Comparison of ENCODE assay signal across 9 mouse cellular contexts in genomic region chr2:71719387-71720034, GRCm38 (mm10). TPM values are rescaled to one million over a fixed set of nuclear protein-coding genes. Genes with fewer than 3 reads are reported as not detected.
DNase-seq lines count a peak whose midpoint lies in the region; ATAC-seq and TF ChIP-seq lines count a peak whose summit lies in the region.
"Had no signal": no experiment of that assay in that cellular context is flagged by ENCODE, and none has a peak within 500 bp of the region (broad histone marks: within the 10 kb centered on the region; RNA-seq: fewer than 3 reads in every experiment).

No protein-coding gene starts in this region.

- no peak overlapping the region for H3K4me2 ChIP-seq in heart, embryonic 11.5 days
- no peak overlapping the region for H3K4me2 ChIP-seq in hindbrain, embryonic 15.5 days
- H3K4me2 ChIP-seq in liver, embryonic 12.5 days, result no peak overlapping the region

- ATAC-seq in heart, embryonic 11.5 days (replicated peaks; ENCODE audit: insufficient number of reproducible peaks, low FRiP score, low TSS enrichment), result no peak
- peak; percentile 94 for ATAC-seq in hindbrain, embryonic 15.5 days (ENCODE audit: low FRiP score, low read depth)
- no peak for ATAC-seq in liver, embryonic 12.5 days

- H3K4me3 ChIP-seq in heart, adult 2 months, result no peak overlapping the region
- H3K4me3 ChIP-seq in heart, embryonic 11.5 days (ENCODE audit: low read depth, low read length), result no peak overlapping the region
- H3K4me3 ChIP-seq in hindbrain, embryonic 15.5 days, result no peak overlapping the region
- H3K4me3 ChIP-seq in liver, embryonic 12.5 days, result no peak overlapping the region

- 31% methylated on average over 5 of the region's 5 CpGs for WGBS in heart, adult 2 months
- WGBS in heart, embryonic 11.5 days (ENCODE audit: insufficient replicate concordance), result 55% methylated on average over 5 of the region's 5 CpGs
- WGBS in hindbrain, embryonic 15.5 days, result 37% methylated on average over 5 of the region's 5 CpGs
- 60% methylated on average over 5 of the region's 5 CpGs for WGBS in liver, embryonic 12.5 days (ENCODE audit: insufficient replicate concordance)

- TF ChIP-seq POLR2A in heart, adult 2 months (IDR thresholded peaks at IDR 0.05; ENCODE audit: insufficient read depth, low read depth, low read length), result no peak

- TF ChIP-seq EP300 in heart, adult 2 months (IDR thresholded peaks at IDR 0.05; ENCODE audit: insufficient read depth, low read depth, low read length), result no peak

- peaks cover 5% of the 10 kb centered on the region for H3K4me1 ChIP-seq in heart, adult 2 months (ENCODE audit: control insufficient read depth, insufficient read depth, low read length)
- peaks cover 15% of the 10 kb centered on the region for H3K4me1 ChIP-seq in heart, embryonic 11.5 days (ENCODE audit: control insufficient read depth, insufficient read depth, low read length)
- peaks cover 13% of the 10 kb centered on the region for H3K4me1 ChIP-seq in hindbrain, embryonic 15.5 days (replicated peaks)
- H3K4me1 ChIP-seq in liver, embryonic 12.5 days, result peaks cover 18% of the 10 kb centered on the region; the same call in 1 of the 2 replicates

- no peak for TF ChIP-seq CTCF in heart, adult 2 months (IDR thresholded peaks at IDR 0.05)

- H3K36me3 ChIP-seq in heart, adult 2 months (ENCODE audit: control insufficient read depth, insufficient read depth, low read length), result 0 out of 2 replicates have a peak, but pooled peaks cover 2% of the 10 kb centered on the region
- no peaks in the 10 kb centered on the region for H3K36me3 ChIP-seq in heart, embryonic 11.5 days (ENCODE audit: control insufficient read depth, insufficient read depth, low read length)
- no peaks in the 10 kb centered on the region for H3K36me3 ChIP-seq in hindbrain, embryonic 15.5 days
- H3K36me3 ChIP-seq in liver, embryonic 12.5 days, result no peaks in the 10 kb centered on the region

- peak; percentile 23 to 52 for DNase-seq in heart, adult 2 months
- peak; percentile 48 to 67 for DNase-seq in right cerebral cortex, postnatal 10 days (ENCODE audit: low spot score in 2 of 2)
- DNase-seq in right cerebral cortex, postnatal 36 days (ENCODE audit: low spot score in 2 of 2), result no peak
- no peak for DNase-seq in urinary bladder, postnatal 14 days (ENCODE audit: low spot score)
- DNase-seq in urinary bladder, postnatal 10 days (ENCODE audit: low spot score), result no peak

- no peak overlapping the region for H3K27ac ChIP-seq in heart, adult 2 months
- H3K27ac ChIP-seq in heart, embryonic 11.5 days (ENCODE audit: low read depth, low read length), result no peak overlapping the region
- peak overlapping the region; percentile 65 for H3K27ac ChIP-seq in hindbrain, embryonic 15.5 days (replicated peaks)
- H3K27ac ChIP-seq in liver, embryonic 12.5 days, result no peak overlapping the region
- H3K27ac ChIP-seq: macrophage had no signal

- intact Hi-C loops in heart, adult 2 months (cut with DNase I), result no loop called here

- no peaks in the 10 kb centered on the region for H3K9me3 ChIP-seq in heart, embryonic 11.5 days (replicated peaks; ENCODE audit: control insufficient read depth, low read length)
- no peaks in the 10 kb centered on the region for H3K9me3 ChIP-seq in hindbrain, embryonic 15.5 days
- H3K9me3 ChIP-seq in liver, embryonic 12.5 days (replicated peaks), result no peaks in the 10 kb centered on the region

- no peaks in the 10 kb centered on the region for H3K79me2 ChIP-seq in heart, adult 2 months (replicated peaks; ENCODE audit: control insufficient read depth, insufficient read depth, low read length)

- no peaks in the 10 kb centered on the region for H3K27me3 ChIP-seq in heart, adult 2 months (ENCODE audit: control insufficient read depth, insufficient read depth, low read length)
- no peaks in the 10 kb centered on the region for H3K27me3 ChIP-seq in heart, embryonic 11.5 days (ENCODE audit: control insufficient read depth, insufficient read depth, low read length)
- H3K27me3 ChIP-seq in hindbrain, embryonic 15.5 days, result no peaks in the 10 kb centered on the region
- no peaks in the 10 kb centered on the region for H3K27me3 ChIP-seq in liver, embryonic 12.5 days (replicated peaks)

- H3K9ac ChIP-seq in heart, adult 2 months (ENCODE audit: low read depth, low read length), result no peak overlapping the region
- no peak overlapping the region for H3K9ac ChIP-seq in heart, embryonic 11.5 days (ENCODE audit: low read depth, low read length)
- H3K9ac ChIP-seq in hindbrain, embryonic 15.5 days, result no peak overlapping the region
- H3K9ac ChIP-seq in liver, embryonic 12.5 days, result no peak overlapping the region

RNA-seq across cellular contexts. Expression of gene Itga6, which starts 25.9 kb away (rescaled TPM):
- total RNA-seq in heart, adult 2 months (2021), result 10 to 100 TPM; 45.3 to 65.8 TPM
- polyA plus RNA-seq in heart, adult 2 months (2012; rRNA removed), result 31.8 and 58.9 TPM in 2 replicates
- polyA plus RNA-seq in heart, embryonic 11.5 days (2014; fragmentation: Nextera tagmentation; extraction: Ambion mirVana), result 128 and 152 TPM in 2 replicates
- polyA plus RNA-seq in hindbrain, embryonic 15.5 days (2015; fragmentation: Nextera tagmentation; extraction: Ambion mirVana), result 26.8 and 27.1 TPM in 2 replicates
- 14.2 and 14.6 TPM in 2 replicates for polyA plus RNA-seq in liver, embryonic 12.5 days (2016; fragmentation: Nextera tagmentation; extraction: Ambion mirVana)

Comparison
In these comparisons a context has a peak if more than half of its experiments do, and no peak if none do; other contexts are left out.
1. DNase-seq: peak in heart, adult 2 months (2 of 2) and right cerebral cortex, postnatal 10 days (2 of 2); none in right cerebral cortex, postnatal 36 days (0 of 2), urinary bladder, postnatal 14 days (single experiment) and urinary bladder, postnatal 10 days (single experiment).